Mouse (Mus musculus): ENCODE measurements around the gene Tcf7l1. TPM values are rescaled to one million over a fixed set of nuclear protein-coding genes. Genes with fewer than 3 reads are reported as not detected.

Gene Tcf7l1
- total RNA-seq, 1 experiment, result 14.5 TPM

DNA sequence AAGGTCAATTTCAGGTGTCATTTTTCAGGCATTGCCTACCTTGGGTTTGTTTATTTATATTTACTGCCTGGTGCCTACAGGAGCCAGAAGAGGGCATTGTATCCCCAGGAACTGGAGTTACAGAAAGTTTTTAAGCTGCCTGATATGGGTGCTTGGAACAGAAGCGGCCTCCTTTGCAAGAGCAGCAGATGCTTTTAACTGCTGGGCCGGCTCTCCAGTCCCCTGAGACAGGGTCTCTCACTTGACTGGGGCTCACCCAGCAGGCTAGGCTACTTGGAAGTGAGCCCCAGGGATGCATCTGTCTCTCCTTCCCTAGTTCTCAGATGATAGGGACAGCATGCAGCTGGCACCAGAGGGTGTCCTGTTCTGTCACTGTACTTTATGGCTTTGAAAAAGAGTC, 112.7 kb downstream of the Tcf7l1 start:
- no peak for DNase-seq (ENCODE audit: low read depth, low spot score)
- H3K4me1 ChIP-seq (ENCODE audit: control insufficient read depth in 2 of 2, insufficient read depth in 2 of 2, low read length in 2 of 2, poor library complexity in 1 of 2), result peaks cover 4 to 15% of the 10 kb centered on the region in 2 experiments; a peak in 3 of 4 replicates
- H3K36me3 ChIP-seq (ENCODE audit: control insufficient read depth, insufficient read depth, low read length, poor library complexity, severe bottlenecking), result no peaks in the 10 kb centered on the region
- H3K4me3 ChIP-seq (ENCODE audit: insufficient read depth in 1 of 2, low read depth in 1 of 2, low read length in 2 of 2, poor library complexity in 1 of 2, severe bottlenecking in 1 of 2), result no peak overlapping the region
- H3K27ac ChIP-seq (ENCODE audit: insufficient read depth, low read depth, low read length, poor library complexity, severe bottlenecking), result no peak overlapping the region
- H3K9me3 ChIP-seq (ENCODE audit: control insufficient read depth, insufficient read depth, low read depth, low read length), result no peaks in the 10 kb centered on the region
- H3K9ac ChIP-seq (ENCODE audit: insufficient read depth, low read depth, low read length, poor library complexity, severe bottlenecking), result no peak overlapping the region
- in situ Hi-C loops (cut with MboI; ENCODE audit: low sequenced_read_pairs in 2 of 2, unreplicated experiment in 2 of 2), result no loop called here
- TF ChIP-seq MAFK (IDR thresholded peaks at IDR 0.05; ENCODE audit: insufficient read depth, low read depth, low read length), result no peak
- TF ChIP-seq ZC3H11A (IDR thresholded peaks at IDR 0.05; ENCODE audit: borderline replicate concordance, low read depth, low read length), result peak; percentile 37; the same call in 1 of the 2 replicates

DNA sequence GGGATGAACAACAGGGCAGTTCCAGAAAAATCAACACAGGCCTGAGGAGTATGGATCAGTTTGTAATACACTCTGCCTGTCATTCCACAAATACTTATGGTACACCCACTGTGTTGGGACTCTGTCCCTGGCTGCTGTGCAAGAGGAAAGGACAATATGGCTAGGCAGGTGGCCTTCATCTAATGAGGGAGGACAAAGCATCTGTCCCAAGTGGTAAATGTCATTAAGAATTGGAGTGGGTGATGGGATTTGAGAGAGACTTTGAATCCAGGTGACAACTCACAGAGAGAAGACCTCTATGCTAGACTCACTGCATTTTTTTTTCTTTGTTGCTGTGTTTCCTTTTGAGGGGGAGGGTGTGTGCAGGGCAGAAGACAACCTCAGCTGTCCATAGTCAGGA, 115.3 kb downstream of the Tcf7l1 start:
- peaks cover under 1 to 9% of the 10 kb centered on the region in 2 experiments; a peak in 3 of 4 replicates for H3K4me1 ChIP-seq (ENCODE audit: control insufficient read depth in 2 of 2, insufficient read depth in 2 of 2, low read length in 2 of 2, poor library complexity in 1 of 2)
- DNase-seq (ENCODE audit: low read depth, low spot score), result no peak

DNA sequence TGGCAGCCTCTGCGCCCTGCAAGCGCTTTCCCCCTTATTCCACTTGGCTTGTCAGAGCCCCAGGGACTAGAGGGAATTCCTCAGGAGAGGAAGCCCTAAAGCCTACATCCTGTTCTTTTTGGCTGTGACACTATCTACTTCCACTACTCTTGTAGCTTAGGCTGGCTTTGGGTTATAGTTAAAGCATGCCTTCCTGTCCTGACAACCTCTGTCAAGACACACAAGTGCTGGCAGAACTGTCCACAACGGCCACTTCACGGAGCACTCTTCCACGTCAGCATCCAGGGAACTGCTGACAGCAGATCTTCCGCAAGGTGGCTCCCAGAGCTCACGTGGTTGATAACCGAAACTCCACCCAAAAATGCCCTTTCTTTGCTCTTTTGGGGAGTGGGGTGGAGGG, 117.9 kb downstream of the Tcf7l1 start:
- Histone ChIP-seq H3K36me3 (ENCODE audit: control insufficient read depth, insufficient read depth, low read length, poor library complexity, severe bottlenecking) (no peaks in the 10 kb centered on the region), H3K9me3 (ENCODE audit: control insufficient read depth, insufficient read depth, low read depth, low read length) (no peaks in the 10 kb centered on the region), H3K9ac (ENCODE audit: insufficient read depth, low read depth, low read length, poor library complexity, severe bottlenecking) (no peak overlapping the region), H3K4me1 (ENCODE audit: control insufficient read depth in 2 of 2, insufficient read depth in 2 of 2, low read length in 2 of 2, poor library complexity in 1 of 2) (peaks cover 0 to 3% of the 10 kb centered on the region in 2 experiments; a peak in 1 of 4 replicates), H3K27ac (ENCODE audit: insufficient read depth, low read depth, low read length, poor library complexity, severe bottlenecking) (no peak overlapping the region), H3K4me3 (ENCODE audit: insufficient read depth in 1 of 2, low read depth in 1 of 2, low read length in 2 of 2, poor library complexity in 1 of 2, severe bottlenecking in 1 of 2) (no peak overlapping the region)
- TF ChIP-seq MAFK (IDR thresholded peaks at IDR 0.05; ENCODE audit: insufficient read depth, low read depth, low read length) (no peak), ZNF384 (IDR thresholded peaks at IDR 0.05; ENCODE audit: low read depth, low read length) (no peak), CHD2 (IDR thresholded peaks at IDR 0.05; ENCODE audit: low read depth, low read length) (no peak), HCFC1 (IDR thresholded peaks at IDR 0.05; ENCODE audit: borderline replicate concordance, insufficient read depth, low read length) (no peak)
- no peak for DNase-seq (ENCODE audit: low read depth, low spot score)
- in situ Hi-C loops (cut with MboI; ENCODE audit: low sequenced_read_pairs in 2 of 2, unreplicated experiment in 2 of 2), result no loop called here

More for the DNA sequence above, 115.3 kb downstream of the Tcf7l1 start:
- in situ Hi-C loops (cut with MboI; ENCODE audit: low sequenced_read_pairs in 2 of 2, unreplicated experiment in 2 of 2), result no loop called here
- Histone ChIP-seq H3K36me3 (ENCODE audit: control insufficient read depth, insufficient read depth, low read length, poor library complexity, severe bottlenecking) (no peaks in the 10 kb centered on the region), H3K9ac (ENCODE audit: insufficient read depth, low read depth, low read length, poor library complexity, severe bottlenecking) (no peak overlapping the region), H3K9me3 (ENCODE audit: control insufficient read depth, insufficient read depth, low read depth, low read length) (no peaks in the 10 kb centered on the region), H3K27ac (ENCODE audit: insufficient read depth, low read depth, low read length, poor library complexity, severe bottlenecking) (no peak overlapping the region), H3K4me3 (ENCODE audit: insufficient read depth in 1 of 2, low read depth in 1 of 2, low read length in 2 of 2, poor library complexity in 1 of 2, severe bottlenecking in 1 of 2) (no peak overlapping the region)
- TF ChIP-seq MAFK (IDR thresholded peaks at IDR 0.05; ENCODE audit: insufficient read depth, low read depth, low read length) (no peak), ZC3H11A (IDR thresholded peaks at IDR 0.05; ENCODE audit: borderline replicate concordance, low read depth, low read length) (no peak), ZNF384 (IDR thresholded peaks at IDR 0.05; ENCODE audit: low read depth, low read length) (no peak), HCFC1 (IDR thresholded peaks at IDR 0.05; ENCODE audit: borderline replicate concordance, insufficient read depth, low read length) (no peak), CHD2 (IDR thresholded peaks at IDR 0.05; ENCODE audit: low read depth, low read length) (no peak)

DNA sequence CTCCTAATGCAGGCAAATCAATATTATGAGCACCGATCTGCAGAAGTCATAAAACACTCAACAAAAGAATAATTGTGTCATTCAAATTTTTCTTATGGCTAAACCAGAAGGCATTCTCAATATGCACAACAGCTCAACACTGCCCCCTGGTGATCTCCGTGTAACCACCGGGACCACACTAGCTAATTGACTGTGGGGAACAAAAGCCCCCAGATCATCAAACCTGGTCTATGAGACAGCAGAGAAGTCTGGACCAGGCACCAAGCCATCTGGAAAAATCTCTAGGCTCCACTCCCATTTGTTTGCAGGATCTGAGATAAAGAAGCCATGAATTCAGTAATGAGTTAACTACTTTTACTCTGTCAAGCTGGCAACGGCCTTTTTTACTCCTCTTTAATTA, 122.0 kb downstream of the Tcf7l1 start:
- in situ Hi-C loops (cut with MboI; ENCODE audit: low sequenced_read_pairs in 2 of 2, unreplicated experiment in 2 of 2), result no loop called here

DNA sequence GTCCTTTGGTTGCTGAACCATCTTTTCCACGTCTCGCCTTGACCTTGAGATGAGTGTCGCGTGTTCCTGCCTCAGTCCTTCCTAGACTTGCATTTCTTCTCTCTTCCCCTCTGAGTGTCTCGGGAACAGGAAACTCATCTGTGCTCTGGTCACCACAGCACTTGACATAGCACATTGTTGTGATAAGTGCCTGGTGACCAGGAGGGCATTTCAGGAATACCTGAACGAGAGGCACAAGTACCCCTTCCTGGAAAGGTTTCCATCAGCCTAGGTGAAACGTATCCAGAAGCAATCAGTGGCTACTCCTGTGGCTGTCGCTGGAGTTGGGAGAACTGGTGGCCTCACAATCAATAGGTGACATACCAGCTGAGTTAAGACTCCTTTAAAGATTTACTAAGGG, 124.8 kb downstream of the Tcf7l1 start:
- no peak for DNase-seq (ENCODE audit: low read depth, low spot score)
- Histone ChIP-seq H3K9ac (ENCODE audit: insufficient read depth, low read depth, low read length, poor library complexity, severe bottlenecking) (no peak overlapping the region), H3K4me1 (ENCODE audit: control insufficient read depth in 2 of 2, insufficient read depth in 2 of 2, low read length in 2 of 2, poor library complexity in 1 of 2) (peaks cover 0 to 2% of the 10 kb centered on the region in 2 experiments; a peak in 1 of 4 replicates), H3K9me3 (ENCODE audit: control insufficient read depth, insufficient read depth, low read depth, low read length) (no peaks in the 10 kb centered on the region), H3K4me3 (ENCODE audit: insufficient read depth in 1 of 2, low read depth in 1 of 2, low read length in 2 of 2, poor library complexity in 1 of 2, severe bottlenecking in 1 of 2) (no peak overlapping the region), H3K27ac (ENCODE audit: insufficient read depth, low read depth, low read length, poor library complexity, severe bottlenecking) (no peak overlapping the region; the same call in 1 of the 2 replicates), H3K36me3 (ENCODE audit: control insufficient read depth, insufficient read depth, low read length, poor library complexity, severe bottlenecking) (no peaks in the 10 kb centered on the region)
- in situ Hi-C loops (cut with MboI; ENCODE audit: low sequenced_read_pairs in 2 of 2, unreplicated experiment in 2 of 2), result no loop called here
- TF ChIP-seq ZC3H11A (IDR thresholded peaks at IDR 0.05; ENCODE audit: borderline replicate concordance, low read depth, low read length) (no peak), HCFC1 (IDR thresholded peaks at IDR 0.05; ENCODE audit: borderline replicate concordance, insufficient read depth, low read length) (no peak), ZNF384 (IDR thresholded peaks at IDR 0.05; ENCODE audit: low read depth, low read length) (no peak), CHD2 (IDR thresholded peaks at IDR 0.05; ENCODE audit: low read depth, low read length) (no peak), MAFK (IDR thresholded peaks at IDR 0.05; ENCODE audit: insufficient read depth, low read depth, low read length) (no peak)

More for the DNA sequence above, 122.0 kb downstream of the Tcf7l1 start:
- H3K9me3 ChIP-seq (ENCODE audit: control insufficient read depth, insufficient read depth, low read depth, low read length), result no peaks in the 10 kb centered on the region
- H3K36me3 ChIP-seq (ENCODE audit: control insufficient read depth, insufficient read depth, low read length, poor library complexity, severe bottlenecking), result no peaks in the 10 kb centered on the region
- H3K27ac ChIP-seq (ENCODE audit: insufficient read depth, low read depth, low read length, poor library complexity, severe bottlenecking), result no peak overlapping the region
- H3K4me3 ChIP-seq (ENCODE audit: insufficient read depth in 1 of 2, low read depth in 1 of 2, low read length in 2 of 2, poor library complexity in 1 of 2, severe bottlenecking in 1 of 2), result no peak overlapping the region
- H3K9ac ChIP-seq (ENCODE audit: insufficient read depth, low read depth, low read length, poor library complexity, severe bottlenecking), result no peak overlapping the region
- DNase-seq (ENCODE audit: low read depth, low spot score), result peak; percentile 62
- no peak for TF ChIP-seq MAFK (IDR thresholded peaks at IDR 0.05; ENCODE audit: insufficient read depth, low read depth, low read length)
- no peak for TF ChIP-seq ZNF384 (IDR thresholded peaks at IDR 0.05; ENCODE audit: low read depth, low read length)
- TF ChIP-seq CHD2 (IDR thresholded peaks at IDR 0.05; ENCODE audit: low read depth, low read length), result no peak
- no peak for TF ChIP-seq HCFC1 (IDR thresholded peaks at IDR 0.05; ENCODE audit: borderline replicate concordance, insufficient read depth, low read length)
- TF ChIP-seq ZC3H11A (IDR thresholded peaks at IDR 0.05; ENCODE audit: borderline replicate concordance, low read depth, low read length), result no peak
- peaks cover 0 to 2% of the 10 kb centered on the region in 2 experiments; a peak in 1 of 4 replicates for H3K4me1 ChIP-seq (ENCODE audit: control insufficient read depth in 2 of 2, insufficient read depth in 2 of 2, low read length in 2 of 2, poor library complexity in 1 of 2)
